Mouse (Mus musculus) gastrocnemius, postnatal 14 days (tissue): ENCODE measurements around the gene Dock4. TPM values are rescaled to one million over a fixed set of nuclear protein-coding genes. Genes with fewer than 3 reads are reported as not detected.

Experiments used
- DNase-seq: peaks from one replicate; pipeline ENCODE4 v3.0.0; 2021; ENCODE audit warnings: mixed read lengths
- intact Hi-C: fragments of 180-260 bp; cut with DNase I; formaldehyde crosslinking; loops from one replicate; pipeline ENCODE4 v1.15.1; 2025; ENCODE audit warnings: low total_unique reads
- total RNA-seq, 2 experiments: library from RNA; stranded (reverse); gene quantifications; 2 replicates each; pipeline ENCODE4 v1.2.3; 2021

Gene Dock4
- total RNA-seq, 2 experiments from 2014 or later = 14.8 to 15.9 TPM

DNA sequence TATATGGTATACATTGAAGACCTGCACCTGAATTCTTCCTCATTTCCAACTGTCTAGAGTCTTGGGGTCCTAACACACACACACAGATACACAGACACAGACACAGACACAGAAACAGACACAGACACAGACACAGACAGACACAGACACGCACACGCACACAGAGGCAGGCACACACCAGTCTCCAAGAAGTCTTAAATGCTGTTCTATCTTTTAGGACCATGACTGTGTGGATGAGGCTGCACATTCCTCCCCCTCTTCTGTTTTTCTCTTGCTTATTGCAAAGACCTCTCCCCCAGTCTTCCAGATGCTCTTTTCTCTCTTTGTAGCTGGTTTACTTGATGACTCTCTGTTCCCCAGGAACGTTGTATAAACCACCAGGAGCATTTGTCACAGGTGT lies 443.8 kb downstream of the Dock4 start:
- no peak for DNase-seq
- intact Hi-C loops = no loop called here

DNA sequence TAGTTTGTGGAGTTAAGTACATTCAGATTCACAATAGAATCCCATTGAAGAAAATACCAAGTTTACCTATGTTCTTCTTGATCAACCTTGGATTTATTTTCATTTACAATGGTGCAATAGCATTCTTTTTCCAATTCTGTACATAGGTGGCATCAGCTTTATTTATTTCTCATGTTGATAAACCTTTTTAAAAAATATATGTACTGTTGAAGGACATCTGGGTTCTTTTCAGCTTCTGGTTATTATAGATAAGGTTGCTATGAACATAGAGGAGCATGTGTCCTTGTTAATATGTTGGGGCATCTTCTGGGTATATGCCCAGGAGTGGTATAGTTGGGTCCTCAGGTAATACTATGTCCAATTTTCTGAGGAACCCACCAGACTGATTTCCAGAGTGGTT lies 445.4 kb downstream of the Dock4 start:
- DNase-seq = no peak
- intact Hi-C loops = no loop called here

DNA sequence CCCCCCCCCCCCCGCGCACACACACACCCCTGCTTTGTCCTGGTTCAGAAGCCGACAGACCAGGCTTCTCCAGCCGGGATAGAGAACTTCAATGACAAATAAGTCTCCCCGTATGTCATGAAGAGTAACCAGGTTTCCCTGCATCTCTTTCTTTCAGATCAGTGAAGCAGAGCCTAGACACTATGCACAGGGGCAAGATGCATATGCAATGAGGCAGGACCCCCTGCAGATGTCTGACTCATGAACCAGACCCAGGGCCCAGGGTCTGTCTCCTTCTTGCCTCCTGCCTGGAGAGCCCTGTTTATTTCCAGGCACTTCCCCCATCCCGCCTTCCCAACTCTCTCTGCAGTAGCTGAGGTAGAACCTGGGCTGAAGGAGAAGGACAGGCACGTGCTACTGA lies 448.0 kb downstream of the Dock4 start:
- no peak for DNase-seq
- intact Hi-C loops = no loop called here

DNA sequence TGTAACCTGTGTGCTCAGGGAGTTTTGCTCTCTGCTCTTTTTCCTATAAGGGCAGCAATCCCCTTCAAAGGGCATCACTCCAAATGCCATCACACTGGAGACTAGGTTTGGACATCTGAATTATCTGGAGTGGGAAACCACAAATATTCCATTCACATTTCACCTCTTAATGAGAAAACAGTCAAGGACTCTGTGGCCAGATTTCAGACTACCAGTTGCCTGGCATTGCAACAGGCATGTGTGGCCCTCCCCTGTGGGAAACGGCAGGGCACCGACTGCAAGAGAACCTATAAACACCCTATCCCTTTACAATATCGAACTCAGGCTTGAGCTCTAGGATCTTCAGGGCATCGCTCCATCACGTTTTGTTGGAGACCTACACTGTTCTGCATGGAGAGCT lies 448.9 kb downstream of the Dock4 start:
- DNase-seq = no peak
- intact Hi-C loops = no loop called here

Other genes with a start within 250 kb of the Dock4 start
- gene Lsmem1, start 246.5 kb upstream of the Dock4 start, total RNA-seq = 10 to 100 TPM; 36.3 to 50.2 TPM
- 10 to 100 TPM; 72.9 to 81.2 TPM for gene Ifrd1, start 197.4 kb upstream of the Dock4 start, total RNA-seq
- 10 to 100 TPM in 1 of 2 experiments, 1 to 10 TPM in 1; 9.7 to 10.8 TPM for gene Zfp277, start 50 bp upstream of the Dock4 start, total RNA-seq